Mouse (Mus musculus) limb, embryonic 15.5 days (tissue): ENCODE results near the gene Kcnk5. TPM values are rescaled to one million over a fixed set of nuclear protein-coding genes. Genes with fewer than 3 reads are reported as not detected.

Experiments used
- ATAC-seq: fragments of 200-750 bp; cut with Nextera tagmentation; 2 replicates; pipeline ENCODE4 v1.8.0; 2017; ENCODE audit warnings: low read depth, moderate TSS enrichment; ENCODE audit not compliant: insufficient number of reproducible peaks, low FRiP score, low TSS enrichment
- H3K27ac ChIP-seq: fragments of 300-500 bp; sonication (generic); 2 replicates; pipeline ENCODE4 v1.5.1; 2015; ENCODE audit warnings: moderate library complexity, mild to moderate bottlenecking, inconsistent platforms
- H3K27me3 ChIP-seq: fragments of 300-500 bp; sonication (generic); 2 replicates; pipeline ENCODE4 v1.6.1; 2015; ENCODE audit warnings: inconsistent platforms
- H3K36me3 ChIP-seq: fragments of 300-500 bp; sonication (generic); 2 replicates; pipeline ENCODE4 v1.6.1; 2015; ENCODE audit warnings: inconsistent platforms
- H3K4me1 ChIP-seq: fragments of 300-500 bp; sonication (generic); 2 replicates; pipeline ENCODE4 v1.6.1; 2015; ENCODE audit warnings: inconsistent platforms
- H3K4me2 ChIP-seq: fragments of 300-500 bp; sonication (generic); 2 replicates; pipeline ENCODE4 v1.6.1; 2015; ENCODE audit warnings: mild to moderate bottlenecking, inconsistent platforms
- H3K4me3 ChIP-seq: fragments of 300-500 bp; sonication (generic); 2 replicates; pipeline ENCODE4 v1.5.1; 2015; ENCODE audit warnings: mild to moderate bottlenecking, inconsistent platforms
- H3K9ac ChIP-seq: fragments of 300-500 bp; sonication (generic); 2 replicates; pipeline ENCODE4 v1.6.1; 2015; ENCODE audit warnings: inconsistent platforms
- H3K9me3 ChIP-seq: fragments of 300-500 bp; sonication (generic); 2 replicates; pipeline ENCODE4 v1.6.1; 2016; ENCODE audit warnings: inconsistent platforms
- WGBS: fragments of 180-500 bp; shearing (Covaris S2); methylation state at CpG from one replicate; pipeline ENCODE4 v1.1.7; 2015; 5-methylcytosine and 5-hydroxymethylcytosine counted together
- polyA plus RNA-seq: library from polyadenylated mRNA; unstranded; fragments of >200 nt; fragmentation: Nextera tagmentation; extraction: Ambion mirVana; gene quantifications from 2 replicates; pipeline ENCODE4 v1.2.1, GENCODE M21; 2015

Gene Kcnk5
- polyA plus RNA-seq, 1 experiment from 2014 or later, result 4.7 TPM

GRCm38 (mm10) chr14:20175705-20176104 lies 5.9 kb downstream of the Kcnk5 start:
- Histone ChIP-seq H3K9ac (no peak overlapping the region), H3K9me3 (no peaks in the 10 kb centered on the region), H3K27ac (no peak overlapping the region), H3K4me2 (no peak overlapping the region), H3K4me3 (no peak overlapping the region), H3K4me1 (peaks cover 20% of the 10 kb centered on the region), H3K27me3 (no peaks in the 10 kb centered on the region), H3K36me3 (no peaks in the 10 kb centered on the region)
- ATAC-seq, result no peak
- 84% methylated on average over 4 of the region's 4 CpGs for WGBS

- no peak overlapping the region for H3K9ac ChIP-seq
- 92% methylated on average over 7 of the region's 7 CpGs for WGBS
- no peaks in the 10 kb centered on the region for H3K9me3 ChIP-seq
- ATAC-seq, result no peak
- no peak overlapping the region for H3K4me3 ChIP-seq
- H3K4me2 ChIP-seq, result no peak overlapping the region
- no peak overlapping the region for H3K27ac ChIP-seq
- H3K36me3 ChIP-seq, result no peaks in the 10 kb centered on the region
- no peaks in the 10 kb centered on the region for H3K27me3 ChIP-seq
- H3K4me1 ChIP-seq, result peaks cover 14% of the 10 kb centered on the region
Measured at GRCm38 (mm10) chr14:20175114-20175513, 6.5 kb downstream of the Kcnk5 start.

- H3K4me1 ChIP-seq, result peaks cover 10% of the 10 kb centered on the region
- no peaks in the 10 kb centered on the region for H3K36me3 ChIP-seq
- WGBS, result 93% methylated on average over 6 of the region's 6 CpGs
- H3K27ac ChIP-seq, result no peak overlapping the region
- no peaks in the 10 kb centered on the region for H3K27me3 ChIP-seq
- no peak overlapping the region for H3K4me3 ChIP-seq
- H3K9ac ChIP-seq, result no peak overlapping the region
- no peak for ATAC-seq
- H3K4me2 ChIP-seq, result no peak overlapping the region
- no peaks in the 10 kb centered on the region for H3K9me3 ChIP-seq
Measured at GRCm38 (mm10) chr14:20174696-20175095, 6.9 kb downstream of the Kcnk5 start.

GRCm38 (mm10) chr14:20173873-20174490 lies 7.6 kb downstream of the Kcnk5 start:
- H3K4me1 ChIP-seq, result peaks cover 5% of the 10 kb centered on the region; the same call in 1 of the 2 replicates
- no peak overlapping the region for H3K27ac ChIP-seq
- 87% methylated on average over 14 of the region's 14 CpGs for WGBS
- no peak overlapping the region for H3K9ac ChIP-seq
- no peak overlapping the region for H3K4me3 ChIP-seq
- no peaks in the 10 kb centered on the region for H3K27me3 ChIP-seq
- ATAC-seq, result no peak
- no peaks in the 10 kb centered on the region for H3K9me3 ChIP-seq
- H3K4me2 ChIP-seq, result no peak overlapping the region
- H3K36me3 ChIP-seq, result no peaks in the 10 kb centered on the region

- ATAC-seq, result no peak
- Histone ChIP-seq H3K9ac (no peak overlapping the region), H3K27ac (no peak overlapping the region), H3K9me3 (no peaks in the 10 kb centered on the region), H3K36me3 (no peaks in the 10 kb centered on the region), H3K4me3 (no peak overlapping the region), H3K27me3 (no peaks in the 10 kb centered on the region), H3K4me2 (no peak overlapping the region), H3K4me1 (peaks cover 4% of the 10 kb centered on the region; the same call in 1 of the 2 replicates)
- 50% methylated on average over 4 of the region's 4 CpGs for WGBS
Measured at GRCm38 (mm10) chr14:20172924-20173323, 8.7 kb downstream of the Kcnk5 start.

- Histone ChIP-seq H3K4me2 (no peak overlapping the region), H3K9me3 (no peaks in the 10 kb centered on the region), H3K4me3 (no peak overlapping the region), H3K27ac (no peak overlapping the region), H3K27me3 (no peaks in the 10 kb centered on the region), H3K36me3 (no peaks in the 10 kb centered on the region), H3K4me1 (no peaks in the 10 kb centered on the region), H3K9ac (no peak overlapping the region)
- ATAC-seq, result no peak
- WGBS, result 58% methylated on average over 5 of the region's 5 CpGs
Measured at GRCm38 (mm10) chr14:20172509-20172908, 9.1 kb downstream of the Kcnk5 start.

- H3K27me3 ChIP-seq, result no peaks in the 10 kb centered on the region
- no peaks in the 10 kb centered on the region for H3K9me3 ChIP-seq
- whole genome bisulfite sequencing, result 70% methylated on average over 3 of the region's 3 CpGs
- no peak overlapping the region for H3K4me3 ChIP-seq
- no peak for ATAC-seq
- no peak overlapping the region for H3K4me2 ChIP-seq
- H3K9ac ChIP-seq, result no peak overlapping the region
- H3K27ac ChIP-seq, result no peak overlapping the region
- no peaks in the 10 kb centered on the region for H3K4me1 ChIP-seq
- H3K36me3 ChIP-seq, result no peaks in the 10 kb centered on the region
Measured at GRCm38 (mm10) chr14:20171840-20172239, 9.8 kb downstream of the Kcnk5 start.

GRCm38 (mm10) chr14:20169251-20169650 lies 12.4 kb downstream of the Kcnk5 start:
- H3K27me3 ChIP-seq, result no peaks in the 10 kb centered on the region
- H3K27ac ChIP-seq, result no peak overlapping the region
- no peaks in the 10 kb centered on the region for H3K36me3 ChIP-seq
- H3K4me1 ChIP-seq, result peaks cover 10% of the 10 kb centered on the region
- 87% methylated on average over 4 of the region's 4 CpGs for WGBS
- H3K4me3 ChIP-seq, result no peak overlapping the region
- H3K4me2 ChIP-seq, result no peak overlapping the region
- no peaks in the 10 kb centered on the region for H3K9me3 ChIP-seq
- ATAC-seq, result no peak
- H3K9ac ChIP-seq, result no peak overlapping the region

- no peak for ATAC-seq
- Histone ChIP-seq H3K9me3 (no peaks in the 10 kb centered on the region), H3K27me3 (no peaks in the 10 kb centered on the region), H3K4me2 (no peak overlapping the region), H3K4me1 (peaks cover 10% of the 10 kb centered on the region), H3K27ac (no peak overlapping the region), H3K4me3 (no peak overlapping the region), H3K9ac (no peak overlapping the region), H3K36me3 (no peaks in the 10 kb centered on the region)
- 90% methylated on average over 1 of the region's 1 CpGs for WGBS
Measured at GRCm38 (mm10) chr14:20168478-20168877, 13.1 kb downstream of the Kcnk5 start.

- H3K4me2 ChIP-seq, result no peak overlapping the region
- no peaks in the 10 kb centered on the region for H3K27me3 ChIP-seq
- ATAC-seq, result no peak
- no peaks in the 10 kb centered on the region for H3K36me3 ChIP-seq
- H3K9ac ChIP-seq, result no peak overlapping the region
- no peaks in the 10 kb centered on the region for H3K9me3 ChIP-seq
- peaks cover 14% of the 10 kb centered on the region for H3K4me1 ChIP-seq
- H3K4me3 ChIP-seq, result no peak overlapping the region
- no peak overlapping the region for H3K27ac ChIP-seq
- 87% methylated on average over 2 of the region's 2 CpGs for WGBS
Measured at GRCm38 (mm10) chr14:20168054-20168453, 13.6 kb downstream of the Kcnk5 start.

GRCm38 (mm10) chr14:20165413-20165812 lies 16.2 kb downstream of the Kcnk5 start:
- Histone ChIP-seq H3K4me2 (no peak overlapping the region), H3K9me3 (no peaks in the 10 kb centered on the region), H3K4me3 (no peak overlapping the region), H3K4me1 (peaks cover 16% of the 10 kb centered on the region), H3K27me3 (no peaks in the 10 kb centered on the region), H3K9ac (no peak overlapping the region), H3K27ac (no peak overlapping the region), H3K36me3 (no peaks in the 10 kb centered on the region)
- 68% methylated on average over 1 of the region's 1 CpGs for WGBS
- ATAC-seq, result no peak

- no peak for ATAC-seq
Measured at GRCm38 (mm10) chr14:20164438-20164837, 17.2 kb downstream of the Kcnk5 start.

GRCm38 (mm10) chr14:20162686-20163085 lies 18.9 kb downstream of the Kcnk5 start:
- 60% methylated on average over 6 of the region's 6 CpGs for WGBS
- Histone ChIP-seq H3K9me3 (no peaks in the 10 kb centered on the region), H3K27me3 (no peaks in the 10 kb centered on the region), H3K4me2 (no peak overlapping the region), H3K4me1 (peaks cover 16% of the 10 kb centered on the region), H3K4me3 (no peak overlapping the region), H3K36me3 (no peaks in the 10 kb centered on the region), H3K27ac (no peak overlapping the region), H3K9ac (no peak overlapping the region)
- ATAC-seq, result no peak

More at GRCm38 (mm10) chr14:20164438-20164837, 17.2 kb downstream of the Kcnk5 start:
- Histone ChIP-seq H3K36me3 (no peaks in the 10 kb centered on the region), H3K4me2 (no peak overlapping the region), H3K27ac (no peak overlapping the region), H3K9me3 (no peaks in the 10 kb centered on the region), H3K27me3 (no peaks in the 10 kb centered on the region), H3K9ac (no peak overlapping the region), H3K4me3 (no peak overlapping the region), H3K4me1 (peaks cover 16% of the 10 kb centered on the region)
- 81% methylated on average over 7 of the region's 7 CpGs for WGBS
